Mouse (Mus musculus): ENCODE results near the gene Zfp410.

GRCm38 (mm10) chr12:84390336-84390735 is 73.7 kb downstream of the Zfp410 start:
- TF ChIP-seq CTCF (conservative IDR thresholded peaks at IDR 0.05; ENCODE audit: low read length) = no peak
- no peak for TF ChIP-seq NANOG (IDR thresholded peaks at IDR 0.05; ENCODE audit: borderline replicate concordance, low read length)
- no peak for TF ChIP-seq POU5F1 (IDR thresholded peaks at IDR 0.05; ENCODE audit: borderline replicate concordance, low read length)
